Mouse (Mus musculus) liver, embryonic 14.5 days (tissue): Measurements from ENCODE around the gene Hibadh.

Experiments
- CTCF ChIP-seq: IDR thresholded peaks from 2 replicates; pipeline ENCODE4 v1.5.1; 2016; ENCODE audit warnings: antibody characterized with exemption, low read depth, control low read depth
- EP300 ChIP-seq: IDR thresholded peaks from 2 replicates; pipeline ENCODE4 v1.6.1; 2016; ENCODE audit warnings: antibody characterized with exemption, low read depth

DNA sequence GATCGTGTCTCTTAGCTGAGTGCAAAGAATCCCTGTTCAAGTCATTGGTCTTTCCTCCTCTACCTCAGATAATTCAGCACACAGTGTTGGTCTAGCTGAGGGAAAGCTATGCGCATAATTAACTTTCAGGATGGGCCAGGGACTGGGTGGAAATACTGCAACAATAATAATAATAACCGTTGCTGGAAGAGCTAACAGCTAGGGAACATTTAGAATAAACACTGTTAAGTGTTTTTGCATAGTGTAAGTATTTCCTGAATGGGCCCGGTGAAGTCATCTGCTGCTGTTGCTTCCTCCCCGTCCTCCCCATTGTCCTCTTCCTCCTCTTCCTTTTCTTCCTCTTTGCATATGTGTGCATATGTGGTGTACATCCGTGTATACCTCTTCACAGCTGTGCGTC is 132.2 kb downstream of the Hibadh start:
- TF ChIP-seq CTCF (no peak), EP300 (no peak)
